Mouse (Mus musculus) G1E-ER4 (cell line): ENCODE data around the gene Gm20388. TPM values are rescaled to one million over a fixed set of nuclear protein-coding genes. Genes with fewer than 3 reads are reported as not detected.

Experiments used
- GATA1 ChIP-seq: IDR thresholded peaks from one replicate; pipeline ENCODE4 v1.8.0; 2012; ENCODE audit warnings: low read length, inconsistent platforms
- polyA plus RNA-seq: library from polyadenylated mRNA; stranded (reverse); fragments of >175 nt; gene quantifications from 2 replicates; pipeline ENCODE4 v1.2.3, GENCODE M21; 2012

The Gm20388 gene
- polyA plus RNA-seq, 1 experiment, result not detected

DNA sequence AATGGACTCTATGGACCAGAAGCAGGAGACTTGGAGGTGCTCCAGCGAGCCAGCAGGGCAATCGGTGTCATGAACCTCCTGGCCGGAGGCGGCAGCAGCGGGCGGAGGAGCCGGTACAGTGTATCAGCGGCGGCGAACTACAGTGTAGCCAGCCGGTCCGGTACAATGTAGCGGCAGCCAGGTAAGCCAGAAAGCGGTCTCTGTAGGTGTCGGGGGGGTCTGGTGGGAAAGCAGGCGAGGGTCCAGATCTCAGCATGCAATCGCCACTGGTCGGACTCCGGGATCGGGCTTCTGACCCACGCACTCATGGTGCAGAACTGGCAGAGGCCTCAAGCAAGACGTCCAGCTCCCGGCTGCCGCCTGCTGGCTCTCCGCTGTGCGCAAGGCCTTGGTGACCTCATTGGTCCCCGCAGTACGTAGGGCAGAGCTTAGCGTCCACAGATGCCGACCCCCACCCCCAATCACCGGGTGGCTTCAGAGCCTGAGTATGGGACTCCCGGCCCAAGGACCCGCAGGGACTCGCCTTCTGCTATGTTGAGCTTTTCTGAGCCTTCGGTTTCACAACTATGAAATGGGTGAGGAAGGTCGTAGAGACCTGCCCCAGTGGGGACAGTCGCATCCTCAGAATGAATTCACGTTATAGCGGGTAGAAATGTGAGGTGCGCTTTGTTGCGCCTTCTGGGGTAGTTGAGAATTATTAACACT lies 3532.4 kb downstream of the Gm20388 start:
- no peak for TF ChIP-seq GATA1

DNA sequence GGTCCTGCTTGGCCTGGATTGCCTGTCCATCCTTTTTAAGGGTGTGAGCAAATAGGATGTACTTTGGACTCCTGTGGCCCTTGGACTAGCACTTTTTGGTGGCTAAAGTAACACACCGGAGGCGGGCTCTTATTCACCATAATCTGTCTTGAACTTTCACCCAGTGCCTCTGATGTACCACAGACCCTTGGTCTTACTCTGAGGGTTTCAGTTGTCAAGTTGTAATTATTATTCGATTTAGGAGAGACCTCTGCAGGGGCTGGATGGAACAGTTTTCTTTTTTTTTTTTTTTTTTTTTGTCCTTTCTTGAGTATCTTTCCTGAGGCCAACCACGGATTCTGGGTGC lies 3532.9 kb downstream of the Gm20388 start:
- no peak for TF ChIP-seq GATA1

DNA sequence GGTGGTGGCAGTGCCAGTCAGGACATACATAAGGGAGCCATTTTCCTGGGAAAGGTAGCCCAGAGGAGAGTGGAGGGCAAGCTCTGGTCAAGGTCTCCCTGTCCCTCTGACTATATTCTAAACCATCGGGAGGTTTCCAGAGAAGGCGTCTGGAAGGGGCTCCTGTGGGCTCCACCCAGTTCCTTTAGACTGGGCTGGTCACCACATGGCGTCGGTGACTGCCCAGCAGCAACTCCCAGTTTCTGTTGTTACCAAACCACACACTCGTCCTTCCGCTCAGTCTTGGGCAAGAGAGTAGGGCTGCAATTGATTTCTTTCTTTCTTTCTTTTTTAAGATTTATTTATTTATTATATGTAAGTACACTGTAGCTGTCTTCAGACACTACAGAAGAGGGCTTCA lies 3533.5 kb downstream of the Gm20388 start:
- TF ChIP-seq GATA1, result no peak

GRCm38 (mm10) chr8:123445981-123446380 lies 3535.3 kb downstream of the Gm20388 start:
- TF ChIP-seq GATA1, result no peak

DNA sequence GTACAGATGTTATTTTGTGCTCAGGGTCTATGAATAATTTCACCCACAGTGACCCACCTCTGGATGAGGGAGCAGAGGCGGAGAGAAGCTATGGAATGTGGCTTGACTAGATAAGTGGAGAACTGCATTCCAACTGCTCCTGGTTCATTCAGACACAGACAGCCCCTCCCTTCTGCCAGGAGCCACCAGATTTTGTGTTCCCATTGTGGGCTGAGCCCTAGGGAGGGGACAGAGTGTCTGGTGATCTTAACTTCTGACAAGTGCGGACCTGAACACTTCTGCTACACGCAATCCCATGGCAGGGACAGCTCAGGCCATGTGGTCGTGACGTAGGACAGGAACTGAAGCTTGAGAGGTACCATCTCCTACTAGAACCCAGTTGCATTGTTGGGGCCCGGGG lies 3536.2 kb downstream of the Gm20388 start:
- no peak for TF ChIP-seq GATA1

- no peak for TF ChIP-seq GATA1
These were observed 3540.1 kb downstream of the Gm20388 start for GRCm38 (mm10) chr8:123450783-123451182.

DNA sequence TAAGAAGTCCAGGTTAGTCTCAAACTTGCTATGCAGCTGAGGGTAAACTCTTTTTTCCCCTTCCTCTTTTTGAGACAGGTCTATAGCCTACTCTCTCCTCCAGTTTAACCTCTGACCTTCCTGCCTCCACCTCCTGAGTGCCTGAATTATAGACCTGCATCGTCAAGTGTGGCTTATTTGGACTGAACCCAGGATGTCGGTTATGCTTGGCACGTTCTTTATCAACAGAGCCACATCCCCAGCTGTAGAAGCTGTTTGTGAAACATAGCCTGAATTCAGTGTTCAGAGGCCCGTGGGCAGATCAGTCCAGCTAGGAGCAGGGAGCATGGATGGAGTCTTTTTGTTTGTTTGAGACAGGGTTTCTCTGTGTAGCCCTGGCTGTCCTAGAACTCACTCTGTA lies 3541.5 kb downstream of the Gm20388 start:
- no peak for TF ChIP-seq GATA1

DNA sequence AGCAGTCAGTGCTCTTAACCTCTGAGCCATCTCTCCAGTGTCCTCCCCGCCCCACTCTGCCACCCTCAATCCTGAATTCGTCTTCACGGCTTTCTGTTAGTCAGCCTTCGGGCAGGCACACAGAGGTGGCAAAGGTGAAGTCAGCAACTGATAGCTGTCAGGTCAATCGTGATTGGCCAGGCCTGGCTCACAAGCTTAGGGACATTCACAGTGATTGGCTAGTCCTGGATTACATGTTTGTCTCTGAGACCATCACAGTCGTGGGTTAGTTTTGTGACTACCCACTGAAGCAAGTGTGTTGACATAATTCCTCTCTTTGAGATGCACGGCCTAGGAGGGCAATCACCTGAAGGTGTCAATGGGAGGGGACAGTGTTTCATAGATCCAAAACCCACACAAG lies 3542.7 kb downstream of the Gm20388 start:
- no peak for TF ChIP-seq GATA1

- no peak for TF ChIP-seq GATA1
These were observed 3543.3 kb downstream of the Gm20388 start for GRCm38 (mm10) chr8:123453951-123454350.

DNA sequence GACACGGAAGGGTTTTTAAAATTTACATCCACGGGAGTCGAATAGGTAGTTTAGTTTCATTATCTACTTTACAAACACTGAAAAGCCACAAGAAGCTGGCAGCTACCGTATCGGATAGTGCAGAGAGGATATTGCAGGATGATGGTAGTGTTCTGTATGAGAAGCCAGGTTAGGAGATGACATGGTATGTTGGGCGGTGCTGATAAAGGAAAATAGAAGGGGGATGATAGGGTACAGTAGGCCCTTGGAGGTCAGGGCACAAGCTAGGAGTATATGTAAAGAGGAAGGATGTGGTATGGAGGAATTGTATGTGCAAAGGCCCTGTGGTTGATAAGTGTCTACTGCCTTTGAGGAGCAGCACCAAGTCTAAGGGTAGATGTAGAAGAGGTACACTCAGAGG lies 3543.9 kb downstream of the Gm20388 start:
- TF ChIP-seq GATA1, result no peak

DNA sequence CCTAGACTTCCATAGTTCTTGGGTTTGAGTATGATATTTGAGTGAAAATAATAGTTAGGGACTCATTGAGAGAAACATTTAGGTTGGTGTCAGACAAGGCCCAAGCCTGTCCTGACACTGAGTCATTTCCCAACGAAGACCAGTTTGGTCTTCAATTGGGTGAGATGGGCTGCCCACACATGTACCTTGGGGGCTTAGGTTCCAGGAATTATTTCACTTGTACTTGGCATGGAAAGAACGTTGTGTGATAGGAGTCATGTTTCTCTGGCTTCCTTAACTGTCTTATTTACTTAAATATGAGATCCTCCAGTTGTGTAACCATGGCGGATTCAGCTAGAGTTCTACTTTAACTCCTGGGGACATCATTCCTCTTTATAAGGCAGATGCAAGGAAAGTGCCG lies 3553.0 kb downstream of the Gm20388 start:
- no peak for TF ChIP-seq GATA1

GRCm38 (mm10) chr8:123467476-123467875 lies 3556.8 kb downstream of the Gm20388 start:
- no peak for TF ChIP-seq GATA1

- no peak for TF ChIP-seq GATA1
These were observed 3566.5 kb downstream of the Gm20388 start for GRCm38 (mm10) chr8:123476911-123477736.

DNA sequence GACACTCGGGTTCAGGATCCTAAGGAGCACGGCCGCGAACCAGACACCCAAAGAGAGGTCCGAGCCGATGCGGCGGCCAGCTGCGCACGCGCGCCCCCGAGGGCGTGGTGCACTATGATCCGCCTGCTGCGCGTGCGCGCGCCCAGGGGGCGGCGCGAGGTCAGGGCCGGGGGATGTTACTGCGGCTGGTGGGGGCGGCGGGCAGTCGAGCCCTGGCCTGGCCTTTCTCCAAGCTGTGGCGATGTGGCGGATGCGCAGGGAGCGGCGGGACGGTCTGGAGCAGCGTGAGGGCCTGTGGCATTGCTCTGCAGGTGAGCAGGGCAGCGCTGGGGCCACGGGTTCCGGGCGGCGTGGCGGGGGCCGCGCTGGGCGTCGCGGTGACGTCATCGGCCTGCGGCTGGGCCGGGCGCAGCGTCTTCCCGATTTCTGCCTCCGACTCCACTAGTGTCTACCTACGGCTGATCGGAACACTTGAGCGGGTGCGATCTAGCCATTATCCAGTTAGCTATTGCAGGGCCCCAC lies 3567.2 kb downstream of the Gm20388 start, which contains the start of gene Afg3l1:
Gene Afg3l1 (plus strand): TSS at position 167 of the 522 bp plus-strand sequence.
- no peak for TF ChIP-seq GATA1

DNA sequence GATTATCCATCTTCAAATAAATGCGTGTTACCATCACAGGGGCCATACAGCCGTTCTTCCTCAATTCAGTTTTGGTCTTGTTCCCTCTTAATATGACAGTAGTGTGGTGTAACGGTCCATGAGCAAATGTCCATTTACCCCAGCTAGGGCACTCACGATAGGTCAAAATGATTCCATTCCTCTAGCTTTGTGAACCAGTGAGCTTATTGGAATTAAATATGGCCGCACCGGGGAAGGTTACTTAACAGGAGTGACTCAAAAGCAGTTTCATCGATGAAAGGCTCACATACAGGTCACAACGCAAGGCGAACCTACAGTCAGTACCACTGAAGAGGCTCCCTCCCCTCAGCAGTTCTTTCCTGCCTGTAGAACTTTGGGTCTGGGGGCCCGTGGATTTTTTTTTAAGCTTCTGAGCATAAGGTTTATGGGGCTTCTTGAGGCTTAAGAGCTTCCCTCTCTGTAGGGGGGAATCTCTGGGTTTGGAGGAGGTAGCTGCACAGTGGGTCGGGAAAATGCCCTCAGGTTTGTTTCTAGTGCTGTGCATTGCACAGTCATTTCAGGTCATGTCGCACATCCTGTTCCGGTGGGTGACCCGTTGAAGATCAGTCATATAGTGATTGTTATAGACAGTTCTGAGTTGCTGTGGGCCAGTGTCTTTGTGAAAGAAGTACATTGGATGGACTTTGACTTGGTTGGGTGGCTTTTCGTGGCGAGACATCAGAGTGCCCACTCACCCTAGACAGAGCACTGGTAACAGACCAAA lies 3568.0 kb downstream of the Gm20388 start:
- no peak for TF ChIP-seq GATA1

DNA sequence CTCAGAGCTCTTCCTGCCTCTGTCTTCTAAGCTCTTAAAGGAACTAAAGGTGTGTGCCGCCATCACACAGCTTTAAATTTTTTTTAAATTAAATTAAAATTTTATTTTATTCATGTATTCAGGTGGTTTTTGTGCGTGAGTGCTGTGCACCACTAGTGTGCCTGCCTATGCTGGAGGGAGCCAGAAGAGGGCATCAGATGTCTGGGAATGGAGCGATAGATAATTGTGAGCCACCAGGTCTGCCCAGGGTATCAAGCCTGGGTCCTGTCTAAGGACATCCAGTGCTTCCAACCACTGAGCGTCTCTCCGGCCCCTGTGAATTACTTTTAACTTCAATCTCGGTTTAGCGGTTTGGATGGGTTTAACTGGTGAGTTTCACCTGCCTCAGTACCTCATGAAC lies 3572.0 kb downstream of the Gm20388 start:
- TF ChIP-seq GATA1, result no peak
